Mouse (Mus musculus): ENCODE measurements at regions not wholly inside any gene's neighbourhood (a gene's known extent, or its start where the extent isn't known, plus 50 kb on each side); places are given as distances from the start of the nearest gene placed in this dataset.

- TF ChIP-seq CTCF (IDR thresholded peaks at IDR 0.05; ENCODE audit: extremely low read depth, insufficient read depth, insufficient read length, insufficient replicate concordance) (no peak), POLR2A (IDR thresholded peaks at IDR 0.05; ENCODE audit: low read depth, low read length) (no peak)
Observed at GRCm38 (mm10) chr15:62230773-62231172, 1308.0 kb upstream of the A1bg start.

Data from spleen, adult 2 months (tissue).